Mouse (Mus musculus) kidney, adult 2 months (tissue): Measurements from ENCODE around the gene Elp1. TPM values are rescaled to one million over a fixed set of nuclear protein-coding genes. Genes with fewer than 3 reads are reported as not detected.

Source experiments
- DNase-seq: peaks from one replicate; pipeline ENCODE4 v3.0.0; 2021
- H3K27ac ChIP-seq: fragments of 200-500 bp; 2 replicates; pipeline ENCODE4 v1.5.1; 2012; ENCODE audit warnings: low read depth, low read length, control low read depth, inconsistent platforms; ENCODE audit not compliant: insufficient read depth
- H3K27me3 ChIP-seq: fragments of 200-500 bp; replicated peaks from 2 replicates; pipeline ENCODE4 v1.6.1; 2012; ENCODE audit warnings: mild to moderate bottlenecking, moderate library complexity, low read length, inconsistent platforms; ENCODE audit not compliant: control insufficient read depth, insufficient read depth
- H3K36me3 ChIP-seq: fragments of 200-500 bp; 2 replicates; pipeline ENCODE4 v1.6.1; 2012; ENCODE audit warnings: mild to moderate bottlenecking, moderate library complexity, low read length, inconsistent platforms; ENCODE audit not compliant: control insufficient read depth, insufficient read depth
- H3K4me1 ChIP-seq: fragments of 200-500 bp; 2 replicates; pipeline ENCODE4 v1.6.1; 2011; ENCODE audit warnings: low read length; ENCODE audit not compliant: control insufficient read depth, insufficient read depth
- H3K4me3 ChIP-seq: fragments of 200-500 bp; 2 replicates; pipeline ENCODE4 v1.5.1; 2011; ENCODE audit warnings: mild to moderate bottlenecking, low read depth, low read length, control low read depth; ENCODE audit not compliant: insufficient read depth
- CTCF ChIP-seq: fragments of 200-500 bp; conservative IDR thresholded peaks from 2 replicates; pipeline ENCODE4 v1.5.1; 2011; ENCODE audit warnings: low read depth, mild to moderate bottlenecking, control low read depth, low read length, moderate library complexity, mixed read lengths; ENCODE audit not compliant: insufficient read depth, insufficient read length
- POLR2A ChIP-seq: fragments of 200-500 bp; IDR thresholded peaks from one replicate; pipeline ENCODE4 v1.6.1; 2011; ENCODE audit warnings: low read depth, low read length, control low read depth
- WGBS: fragments of 180-500 bp; shearing (Covaris S2); methylation state at CpG from one replicate; pipeline ENCODE4 v1.1.7; 2018; 5-methylcytosine and 5-hydroxymethylcytosine counted together
- polyA plus RNA-seq: library from polyadenylated mRNA; depleted of rRNA; stranded (reverse); fragments of >200 nt; gene quantifications from 2 replicates; pipeline ENCODE4 v1.2.3, GENCODE M21; 2012

Gene Elp1
- polyA plus RNA-seq, 1 experiment, result 10.2 TPM

DNA sequence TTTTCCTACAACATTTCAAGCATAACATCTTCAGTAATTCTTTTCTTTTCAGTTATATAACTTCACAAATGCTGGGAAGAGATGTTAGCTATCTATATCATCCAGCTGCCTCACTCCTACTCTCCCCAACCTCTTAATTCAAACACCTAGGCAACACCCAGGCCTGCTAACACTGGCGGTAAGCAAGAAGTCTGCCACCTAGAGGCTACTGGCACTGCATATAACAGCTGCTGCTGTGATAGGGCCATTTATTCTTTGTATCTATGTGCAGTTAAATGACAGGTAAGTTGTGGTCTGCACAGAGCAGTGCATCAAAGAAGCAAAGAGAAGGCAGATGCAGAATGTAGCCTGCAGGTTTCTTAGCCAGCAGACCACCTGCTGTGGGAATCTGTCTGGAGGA lies 10.8 kb downstream of the Elp1 start:
- H3K27me3 ChIP-seq, result no peaks in the 10 kb centered on the region
- peaks cover 3% of the 10 kb centered on the region for H3K36me3 ChIP-seq
- TF ChIP-seq CTCF (peak; percentile 45; the same call in 1 of the 2 replicates), POLR2A (no peak)
- no peak overlapping the region for H3K4me3 ChIP-seq
- no peaks in the 10 kb centered on the region for H3K4me1 ChIP-seq
- 38% methylated on average over 1 of the region's 1 CpGs for WGBS
- peak; percentile 22 for DNase-seq
- H3K27ac ChIP-seq, result no peak overlapping the region

DNA sequence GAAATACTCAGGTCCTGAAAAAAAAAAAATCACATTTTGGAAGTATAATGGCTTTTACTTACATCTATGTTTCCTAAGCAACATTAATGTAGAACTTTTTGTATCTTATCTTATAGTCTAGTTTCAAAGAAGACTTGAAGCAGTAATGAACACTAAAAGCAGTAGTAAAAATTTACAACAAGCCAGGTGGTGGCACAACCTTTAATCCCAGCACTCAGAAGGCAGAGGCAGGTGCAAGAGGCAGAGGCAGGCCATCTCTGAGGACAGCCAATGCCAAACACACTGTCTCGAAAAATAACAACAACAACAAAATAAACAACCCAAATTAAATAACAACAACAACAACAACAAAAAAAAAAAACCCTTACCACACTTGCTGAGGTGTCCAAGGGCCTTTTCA lies 31.1 kb downstream of the Elp1 start:
- Histone ChIP-seq H3K36me3 (peaks cover 6% of the 10 kb centered on the region), H3K27ac (no peak overlapping the region), H3K27me3 (no peaks in the 10 kb centered on the region), H3K4me1 (no peaks in the 10 kb centered on the region), H3K4me3 (no peak overlapping the region)
- DNase-seq, result no peak
- TF ChIP-seq CTCF, result no peak
- TF ChIP-seq POLR2A, result no peak
- WGBS, result 77% methylated on average over 1 of the region's 1 CpGs

DNA sequence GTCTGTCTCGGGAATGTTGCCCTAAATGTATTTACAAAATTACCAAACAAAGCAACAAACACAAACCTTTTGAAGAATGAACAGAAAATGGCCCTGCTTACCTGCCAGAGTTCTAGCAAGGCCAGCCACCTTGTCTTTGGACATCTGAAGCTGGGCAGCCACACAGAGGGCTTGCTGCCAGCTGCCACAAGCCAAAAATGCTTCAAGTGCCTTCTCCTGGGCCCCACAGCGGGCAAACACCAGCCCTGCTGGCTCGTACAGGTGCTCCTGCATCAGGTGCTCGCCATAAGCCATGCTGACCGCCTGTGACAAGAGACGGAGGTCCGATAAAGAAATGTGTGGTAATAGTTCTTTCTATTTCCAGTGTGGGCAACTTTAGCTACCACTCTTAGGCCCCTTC lies 33.2 kb downstream of the Elp1 start:
- Histone ChIP-seq H3K4me1 (no peaks in the 10 kb centered on the region), H3K27me3 (no peaks in the 10 kb centered on the region), H3K27ac (no peak overlapping the region), H3K4me3 (no peak overlapping the region), H3K36me3 (peaks cover 6% of the 10 kb centered on the region)
- WGBS, result 82% methylated on average over 7 of the region's 7 CpGs
- TF ChIP-seq CTCF (no peak), POLR2A (no peak)
- DNase-seq, result peak; percentile 22

DNA sequence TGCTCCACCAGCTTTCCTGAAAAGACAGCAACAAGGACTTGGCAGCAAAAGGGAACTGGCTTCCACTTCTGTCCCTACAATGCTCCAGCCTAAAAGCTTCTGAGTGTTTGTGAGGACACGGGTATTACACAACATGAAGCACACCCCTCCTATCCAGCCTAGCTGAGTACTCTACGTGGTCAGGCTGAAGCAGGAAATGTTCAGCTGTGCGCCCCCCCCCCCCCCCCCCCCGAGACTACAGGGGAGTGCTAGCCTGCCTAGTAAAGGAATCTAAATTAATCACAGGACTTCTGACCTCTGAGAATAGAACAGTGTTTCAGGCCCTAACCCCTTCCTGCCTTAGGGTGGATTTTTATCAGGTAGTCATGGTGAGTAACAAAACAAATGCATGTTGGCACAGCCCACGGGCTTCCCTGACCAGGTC lies 34.3 kb downstream of the Elp1 start:
- WGBS, result 56% methylated on average over 5 of the region's 5 CpGs

DNA sequence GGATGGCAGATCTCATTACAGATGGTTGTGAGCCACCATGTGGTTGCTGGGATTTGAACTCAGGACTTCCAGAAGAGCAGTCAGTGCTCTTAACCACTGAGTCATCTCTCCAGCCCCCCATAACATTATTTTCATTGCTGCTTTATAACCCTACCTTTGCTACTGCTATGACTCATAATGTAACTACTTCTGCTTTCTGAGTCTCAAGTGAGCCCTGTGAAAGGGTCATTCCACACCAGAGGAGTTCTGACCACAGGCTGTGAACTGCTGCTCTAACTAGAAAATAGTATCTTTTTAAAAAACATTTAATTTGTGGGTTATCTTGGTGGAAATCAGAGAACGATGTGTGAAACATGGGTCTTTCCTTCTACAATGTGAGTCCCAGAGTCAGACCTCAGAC lies 44.4 kb downstream of the Elp1 start:
- Histone ChIP-seq H3K4me1 (no peaks in the 10 kb centered on the region), H3K4me3 (no peak overlapping the region), H3K27ac (no peak overlapping the region), H3K36me3 (peaks cover 10% of the 10 kb centered on the region; the same call in 1 of the 2 replicates), H3K27me3 (no peaks in the 10 kb centered on the region)
- 91% methylated on average over 1 of the region's 1 CpGs for WGBS
- TF ChIP-seq CTCF (no peak), POLR2A (no peak)
- DNase-seq, result no peak

More for the DNA sequence above, 34.3 kb downstream of the Elp1 start:
- Histone ChIP-seq H3K4me3 (no peak overlapping the region), H3K36me3 (peaks cover 3% of the 10 kb centered on the region), H3K27me3 (no peaks in the 10 kb centered on the region), H3K27ac (no peak overlapping the region), H3K4me1 (no peaks in the 10 kb centered on the region)
- no peak for DNase-seq
- TF ChIP-seq POLR2A (no peak), CTCF (no peak)

DNA sequence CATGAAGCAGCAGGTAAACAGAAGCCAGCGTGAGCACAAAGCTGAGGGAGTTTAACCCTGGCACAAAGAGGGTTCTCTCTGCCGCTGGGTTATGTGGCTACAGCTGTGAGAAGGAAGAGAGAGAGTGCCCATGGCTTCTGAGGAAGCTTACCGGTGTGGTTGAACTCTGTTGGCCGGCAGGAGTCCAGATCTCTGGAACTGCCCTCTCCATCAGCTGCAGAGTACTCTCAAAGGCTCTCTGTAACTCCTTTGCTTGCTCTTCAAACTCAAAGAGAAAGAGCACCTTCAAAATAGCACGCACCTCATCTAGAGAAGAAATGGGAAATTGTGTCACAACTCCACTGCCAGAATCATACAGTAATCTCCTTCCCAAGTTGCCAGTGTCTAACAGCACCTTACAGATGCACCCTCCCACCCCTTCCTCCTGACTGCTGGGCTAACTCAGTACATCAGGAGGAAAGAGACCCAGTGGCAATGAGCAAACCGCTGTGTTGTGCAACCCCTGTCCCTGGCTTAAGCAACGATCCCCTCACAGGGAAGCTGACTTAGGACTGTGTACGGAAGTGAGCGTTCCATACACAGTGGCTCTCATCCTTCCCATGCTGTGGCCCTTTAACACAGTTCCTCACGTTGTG lies 45.0 kb downstream of the Elp1 start:
- H3K4me3 ChIP-seq, result no peak overlapping the region
- H3K36me3 ChIP-seq, result peaks cover 8% of the 10 kb centered on the region; the same call in 1 of the 2 replicates
- 90% methylated on average over 10 of the region's 10 CpGs for WGBS
- H3K4me1 ChIP-seq, result no peaks in the 10 kb centered on the region
- no peak overlapping the region for H3K27ac ChIP-seq
- no peak for TF ChIP-seq POLR2A
- no peak for TF ChIP-seq CTCF
- H3K27me3 ChIP-seq, result no peaks in the 10 kb centered on the region
- no peak for DNase-seq

DNA sequence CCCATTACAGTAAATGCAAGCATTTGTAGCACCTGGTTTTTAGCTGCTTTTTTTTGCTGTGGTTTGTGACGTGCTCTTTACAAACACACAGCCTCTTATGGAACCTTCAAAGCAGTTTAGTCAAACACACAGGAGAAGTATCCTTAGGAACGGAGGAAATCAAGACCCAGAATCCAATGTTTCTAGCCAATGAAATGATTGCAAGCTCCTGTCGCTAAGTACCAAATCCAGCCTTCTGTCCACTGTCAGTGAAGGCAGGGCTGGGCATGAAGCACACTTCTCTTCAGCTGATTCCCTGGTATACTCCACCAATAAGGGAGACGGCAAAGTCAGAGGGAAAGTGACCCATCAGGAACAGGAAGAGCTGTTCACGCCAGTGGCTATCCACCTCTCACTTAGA lies 46.1 kb downstream of the Elp1 start:
- no peaks in the 10 kb centered on the region for H3K27me3 ChIP-seq
- 88% methylated on average over 5 of the region's 5 CpGs for WGBS
- H3K27ac ChIP-seq, result no peak overlapping the region
- DNase-seq, result no peak
- H3K36me3 ChIP-seq, result peaks cover 6% of the 10 kb centered on the region; the same call in 1 of the 2 replicates
- H3K4me3 ChIP-seq, result no peak overlapping the region
- H3K4me1 ChIP-seq, result no peaks in the 10 kb centered on the region
- TF ChIP-seq CTCF, result no peak
